Mouse (Mus musculus) E14TG2a.4 (cell line): ENCODE measurements around the gene Zfhx3.
A peak's percentile ranks its signal among the peaks of the same experiment; 100 is the strongest.

Experiments used
- H3K27me3 ChIP-seq: 2 replicates; pipeline ENCODE4 v1.6.1; 2014; ENCODE audit warnings: low read length, control low read depth; ENCODE audit not compliant: insufficient read depth
- H3K36me3 ChIP-seq: 2 replicates; pipeline ENCODE4 v1.6.1; 2014; ENCODE audit warnings: low read length, control low read depth; ENCODE audit not compliant: insufficient read depth
- H3K4me1 ChIP-seq: replicated peaks from 2 replicates; pipeline ENCODE4 v1.6.1; 2014; ENCODE audit warnings: low read depth, low read length, control low read depth
- H3K4me3 ChIP-seq: replicated peaks from 2 replicates; pipeline ENCODE4 v1.5.1; 2014; ENCODE audit warnings: mild to moderate bottlenecking, low read length
- H3K9me3 ChIP-seq: 2 replicates; pipeline ENCODE4 v1.6.1; 2014; ENCODE audit warnings: low read length, control low read depth
- CTCF ChIP-seq: conservative IDR thresholded peaks from 2 replicates; pipeline ENCODE4 v1.5.1; 2014; ENCODE audit warnings: low read length
- NANOG ChIP-seq: IDR thresholded peaks from 2 replicates; pipeline ENCODE4 v1.6.1; 2014; ENCODE audit warnings: borderline replicate concordance, low read length, mixed read lengths
- POU5F1 ChIP-seq: IDR thresholded peaks from 2 replicates; pipeline ENCODE4 v1.6.1; 2014; ENCODE audit warnings: low read length, borderline replicate concordance

Gene Zfhx3

GRCm38 (mm10) chr8:108781192-108781591, 838.7 kb downstream of the Zfhx3 start:
- TF ChIP-seq POU5F1 (no peak), NANOG (no peak)
- Histone ChIP-seq H3K4me1 (no peaks in the 10 kb centered on the region), H3K36me3 (no peaks in the 10 kb centered on the region), H3K9me3 (peaks cover 8% of the 10 kb centered on the region), H3K27me3 (peaks cover 6% of the 10 kb centered on the region), H3K4me3 (no peak overlapping the region)

- H3K4me1 ChIP-seq: peaks cover 11% of the 10 kb centered on the region
- H3K9me3 ChIP-seq: peaks cover 8% of the 10 kb centered on the region
- TF ChIP-seq NANOG (no peak), POU5F1 (no peak), CTCF (no peak)
- no peaks in the 10 kb centered on the region for H3K36me3 ChIP-seq
- H3K4me3 ChIP-seq: no peak overlapping the region
- peaks cover 19% of the 10 kb centered on the region for H3K27me3 ChIP-seq
These were observed 840.7 kb downstream of the Zfhx3 start for GRCm38 (mm10) chr8:108783155-108783554.

GRCm38 (mm10) chr8:108788156-108788761, 845.8 kb downstream of the Zfhx3 start:
- H3K4me1 ChIP-seq: peaks cover 41% of the 10 kb centered on the region
- H3K9me3 ChIP-seq: no peaks in the 10 kb centered on the region
- no peak overlapping the region for H3K4me3 ChIP-seq
- H3K36me3 ChIP-seq: no peaks in the 10 kb centered on the region
- peaks cover 57% of the 10 kb centered on the region for H3K27me3 ChIP-seq
- no peak for TF ChIP-seq NANOG
- TF ChIP-seq CTCF: no peak
- TF ChIP-seq POU5F1: no peak

- peaks cover 46% of the 10 kb centered on the region for H3K4me1 ChIP-seq
- TF ChIP-seq CTCF: no peak
- TF ChIP-seq NANOG: no peak
- TF ChIP-seq POU5F1: no peak
- no peaks in the 10 kb centered on the region for H3K9me3 ChIP-seq
- H3K4me3 ChIP-seq: no peak overlapping the region
- H3K36me3 ChIP-seq: no peaks in the 10 kb centered on the region
- H3K27me3 ChIP-seq: peaks cover 62% of the 10 kb centered on the region
These were observed 846.3 kb downstream of the Zfhx3 start for GRCm38 (mm10) chr8:108788762-108789157.

GRCm38 (mm10) chr8:108790559-108791293, 848.3 kb downstream of the Zfhx3 start:
- Histone ChIP-seq H3K4me3 (no peak overlapping the region), H3K9me3 (peaks cover 4% of the 10 kb centered on the region; the same call in 1 of the 2 replicates), H3K4me1 (peaks cover 56% of the 10 kb centered on the region), H3K27me3 (peaks cover 80% of the 10 kb centered on the region), H3K36me3 (no peaks in the 10 kb centered on the region)
- TF ChIP-seq CTCF (peak; percentile 39), NANOG (no peak)

GRCm38 (mm10) chr8:108796076-108796475, 853.6 kb downstream of the Zfhx3 start:
- TF ChIP-seq CTCF: no peak
- TF ChIP-seq NANOG: no peak
- no peak for TF ChIP-seq POU5F1
- peaks cover 69% of the 10 kb centered on the region for H3K27me3 ChIP-seq
- peaks cover 6% of the 10 kb centered on the region; the same call in 1 of the 2 replicates for H3K9me3 ChIP-seq
- H3K4me1 ChIP-seq: peaks cover 37% of the 10 kb centered on the region
- no peak overlapping the region for H3K4me3 ChIP-seq
- peaks cover 8% of the 10 kb centered on the region for H3K36me3 ChIP-seq

- TF ChIP-seq CTCF: no peak
- TF ChIP-seq POU5F1: no peak
- no peak for TF ChIP-seq NANOG
These were observed 854.4 kb downstream of the Zfhx3 start for GRCm38 (mm10) chr8:108796882-108797281.

GRCm38 (mm10) chr8:108798012-108798411, 855.6 kb downstream of the Zfhx3 start:
- H3K4me1 ChIP-seq: peaks cover 31% of the 10 kb centered on the region
- H3K9me3 ChIP-seq: peaks cover 6% of the 10 kb centered on the region; the same call in 1 of the 2 replicates
- no peak overlapping the region for H3K4me3 ChIP-seq
- peaks cover 55% of the 10 kb centered on the region for H3K27me3 ChIP-seq
- TF ChIP-seq CTCF (no peak), NANOG (no peak), POU5F1 (no peak)
- H3K36me3 ChIP-seq: peaks cover 8% of the 10 kb centered on the region

More at GRCm38 (mm10) chr8:108796882-108797281, 854.4 kb downstream of the Zfhx3 start:
- Histone ChIP-seq H3K9me3 (peaks cover 6% of the 10 kb centered on the region; the same call in 1 of the 2 replicates), H3K4me1 (peaks cover 35% of the 10 kb centered on the region), H3K27me3 (peaks cover 62% of the 10 kb centered on the region), H3K4me3 (no peak overlapping the region), H3K36me3 (peaks cover 8% of the 10 kb centered on the region)

- Histone ChIP-seq H3K9me3 (peaks cover 6% of the 10 kb centered on the region; the same call in 1 of the 2 replicates), H3K36me3 (peaks cover 8% of the 10 kb centered on the region), H3K4me3 (no peak overlapping the region), H3K4me1 (peaks cover 24% of the 10 kb centered on the region), H3K27me3 (peaks cover 45% of the 10 kb centered on the region)
- TF ChIP-seq CTCF (no peak), NANOG (no peak), POU5F1 (no peak)
These were observed 856.8 kb downstream of the Zfhx3 start for GRCm38 (mm10) chr8:108799250-108799649.
